8 mouse cellular contexts compared by ENCODE assay signal in the genomic region with DNA sequence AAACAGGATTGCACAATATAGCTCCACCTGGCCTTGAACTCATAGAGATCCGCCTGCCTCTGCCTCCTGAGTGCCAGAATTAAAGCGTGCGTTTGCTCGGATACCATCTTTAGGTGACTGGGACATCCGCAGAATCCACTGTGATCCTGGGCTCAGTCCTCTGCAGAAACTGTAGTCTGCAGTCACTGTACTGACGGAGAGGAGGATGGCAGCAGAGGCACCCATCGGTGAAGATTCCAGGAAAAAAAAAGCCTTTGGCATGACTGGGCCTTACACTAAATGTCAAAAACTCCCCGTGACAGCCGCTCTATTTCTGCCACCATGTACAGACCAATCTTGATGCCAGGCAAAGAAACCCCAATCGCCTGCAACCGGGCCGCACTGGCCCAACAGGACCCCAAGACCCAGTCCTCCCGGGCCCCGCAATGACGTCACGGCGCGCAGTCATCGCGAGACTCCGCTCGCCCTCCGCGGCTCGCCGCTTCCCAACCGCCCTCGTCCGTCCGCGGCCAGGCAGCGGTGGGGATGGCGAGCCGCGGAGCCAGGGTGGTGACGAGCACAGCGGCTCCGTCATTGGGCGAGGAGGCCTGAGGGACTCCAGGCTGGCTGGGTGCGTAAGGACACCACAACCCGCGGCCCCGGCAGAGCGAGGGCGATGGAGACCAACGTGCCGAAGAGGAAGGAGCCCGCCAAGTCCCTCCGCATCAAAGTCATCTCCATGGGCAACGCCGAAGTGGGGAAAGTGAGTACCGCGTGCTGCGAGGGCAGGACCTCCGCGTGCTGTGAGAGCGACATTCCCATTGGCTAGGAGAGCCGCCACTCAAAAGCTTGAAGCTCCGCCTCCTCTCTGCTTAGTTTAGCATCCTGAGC. TPM values are rescaled to one million over a fixed set of nuclear protein-coding genes. Genes with fewer than 3 reads are reported as not detected.
DNase-seq lines count a peak whose midpoint lies in the region; ATAC-seq and TF ChIP-seq lines count a peak whose summit lies in the region.

Gene Dnajc27 (plus strand): TSS at position 452 of the 870 bp plus-strand sequence.

- WGBS in forebrain, embryonic 16.5 days = 6% methylated on average over 59 of the region's 59 CpGs
- 5% methylated on average over 59 of the region's 59 CpGs for WGBS in lung, embryonic 14.5 days
- WGBS in olfactory bulb, adult 2 months = 5% methylated on average over 59 of the region's 59 CpGs
- 9% methylated on average over 59 of the region's 59 CpGs for WGBS in thymus, adult 2 months

- peak; percentile 78 for DNase-seq in G1E (ENCODE audit: low spot score)
- peak; percentile 95 to 97 for DNase-seq in cerebellum, adult 18-20 months
- DNase-seq in heart, postnatal 36 days = peak; percentile 97 to 98
- peak; percentile 96 for DNase-seq in layer of hippocampus, adult 2 months (ENCODE audit: low spot score in 2 of 2)
- peak; percentile 99 for DNase-seq in lung, embryonic 14.5 days
- peak; percentile 96 for DNase-seq in thymus, adult 2 months

- H3K36me3 ChIP-seq in G1E (replicated peaks) = peaks cover 27% of the 10 kb centered on the region
- H3K36me3 ChIP-seq in forebrain, embryonic 16.5 days (ENCODE audit: control insufficient read depth, insufficient read depth) = no peaks in the 10 kb centered on the region
- peaks cover 12% of the 10 kb centered on the region for H3K36me3 ChIP-seq in lung, embryonic 14.5 days (ENCODE audit: insufficient read depth)
- no peaks in the 10 kb centered on the region for H3K36me3 ChIP-seq in thymus, adult 2 months (ENCODE audit: control insufficient read depth, insufficient read depth, low read length)

- H3K4me3 ChIP-seq in G1E (ENCODE audit: low read depth, low read length) = peak within 1 kb of the TSS; percentile 83
- peak within 1 kb of the TSS; percentile 55 for H3K4me3 ChIP-seq in forebrain, embryonic 16.5 days (replicated peaks; ENCODE audit: low read length)
- H3K4me3 ChIP-seq in layer of hippocampus, adult 2 months = peak within 1 kb of the TSS; percentile 72
- H3K4me3 ChIP-seq in lung, embryonic 14.5 days (ENCODE audit: low read depth, low read length) = peak within 1 kb of the TSS; percentile 54
- peak within 1 kb of the TSS; percentile 75 for H3K4me3 ChIP-seq in olfactory bulb, adult 2 months (ENCODE audit: insufficient read depth, low read depth, low read length)
- peak within 1 kb of the TSS; percentile 71 for H3K4me3 ChIP-seq in thymus, adult 2 months (ENCODE audit: control insufficient read depth, insufficient read depth, low read length)

- peak within 1 kb of the TSS; percentile 49 for H3K4me2 ChIP-seq in forebrain, embryonic 16.5 days (ENCODE audit: low read length)
- peak within 1 kb of the TSS; percentile 72 for H3K4me2 ChIP-seq in lung, embryonic 14.5 days

- intact Hi-C loops in heart, postnatal 36 days (cut with DNase I) = loop anchor here (10.0 kb wide), 1 partner anchor 418 kb away; no protein-coding TSS in a partner anchor

- H3K4me1 ChIP-seq in G1E (ENCODE audit: insufficient read depth, low read depth, low read length) = peaks cover 22% of the 10 kb centered on the region
- peaks cover 12% of the 10 kb centered on the region for H3K4me1 ChIP-seq in forebrain, embryonic 16.5 days (replicated peaks; ENCODE audit: control insufficient read depth, insufficient read depth, low read length)
- no peaks in the 10 kb centered on the region; the same call in 1 of the 2 replicates for H3K4me1 ChIP-seq in lung, embryonic 14.5 days (ENCODE audit: insufficient read depth)
- H3K4me1 ChIP-seq in olfactory bulb, adult 2 months (ENCODE audit: control insufficient read depth, insufficient read depth, low read length) = peaks cover 7% of the 10 kb centered on the region; the same call in 1 of the 2 replicates
- H3K4me1 ChIP-seq in thymus, adult 2 months (replicated peaks; ENCODE audit: control insufficient read depth, insufficient read depth, low read length) = peaks cover 4% of the 10 kb centered on the region; the same call in 1 of the 2 replicates

- peak within 1 kb of the TSS; percentile 94 for H3K27ac ChIP-seq in forebrain, embryonic 16.5 days (ENCODE audit: low read length)
- H3K27ac ChIP-seq in layer of hippocampus, adult 2 months = peak within 1 kb of the TSS; percentile 99
- peak within 1 kb of the TSS; percentile 95 for H3K27ac ChIP-seq in lung, embryonic 14.5 days (ENCODE audit: low read depth)
- peak within 1 kb of the TSS; percentile 99 for H3K27ac ChIP-seq in olfactory bulb, adult 2 months (ENCODE audit: insufficient read depth, low read depth, low read length)
- peak within 1 kb of the TSS; percentile 40; the same call in 1 of the 2 replicates for H3K27ac ChIP-seq in thymus, adult 2 months (ENCODE audit: control insufficient read depth, insufficient read depth, low read length)

- TF ChIP-seq CTCF in G1E (IDR thresholded peaks at IDR 0.05; ENCODE audit: low read depth, low read length) = no peak
- TF ChIP-seq CTCF in layer of hippocampus, adult 2 months (conservative IDR thresholded peaks at IDR 0.05) = no peak
- no peak for TF ChIP-seq CTCF in lung, embryonic 14.5 days (IDR thresholded peaks at IDR 0.05; ENCODE audit: low read depth)
- TF ChIP-seq CTCF in olfactory bulb, adult 2 months (IDR thresholded peaks at IDR 0.05; ENCODE audit: insufficient read depth, low read depth, low read length) = no peak
- TF ChIP-seq CTCF in thymus, adult 2 months (IDR thresholded peaks at IDR 0.05; ENCODE audit: borderline replicate concordance, control insufficient read depth, extremely low read depth, insufficient read depth, low read length, poor library complexity) = no peak

- ATAC-seq in G1E (ENCODE audit: extremely low read depth, insufficient number of reproducible peaks, low FRiP score, poor library complexity, severe bottlenecking) = peak; percentile 97
- peak; percentile 95 for ATAC-seq in forebrain, embryonic 16.5 days
- ATAC-seq in lung, embryonic 14.5 days (ENCODE audit: insufficient read depth) = peak; percentile 97

- no peaks in the 10 kb centered on the region for H3K9me3 ChIP-seq in G1E (replicated peaks)
- no peaks in the 10 kb centered on the region for H3K9me3 ChIP-seq in forebrain, embryonic 16.5 days (ENCODE audit: control insufficient read depth, low read length)
- H3K9me3 ChIP-seq in lung, embryonic 14.5 days (ENCODE audit: low read depth, low read length) = no peaks in the 10 kb centered on the region

- peak; percentile 93 for TF ChIP-seq POLR2A in olfactory bulb, adult 2 months (IDR thresholded peaks at IDR 0.05; ENCODE audit: insufficient read depth, low read depth, low read length)
- peak; percentile 70 for TF ChIP-seq POLR2A in thymus, adult 2 months (IDR thresholded peaks at IDR 0.05; ENCODE audit: control insufficient read depth, extremely low read depth, insufficient read depth, low read length, poor library complexity)

- H3K27me3 ChIP-seq in G1E (ENCODE audit: insufficient read depth, low read length) = no peaks in the 10 kb centered on the region
- no peaks in the 10 kb centered on the region for H3K27me3 ChIP-seq in forebrain, embryonic 16.5 days (replicated peaks; ENCODE audit: control insufficient read depth, insufficient read depth, low read length)
- H3K27me3 ChIP-seq in lung, embryonic 14.5 days (ENCODE audit: insufficient read depth, low read length) = no peaks in the 10 kb centered on the region
- H3K27me3 ChIP-seq in thymus, adult 2 months (ENCODE audit: control insufficient read depth, insufficient read depth, low read length) = no peaks in the 10 kb centered on the region

- peak within 1 kb of the TSS; percentile 69 for H3K9ac ChIP-seq in forebrain, embryonic 16.5 days (replicated peaks; ENCODE audit: low read depth, low read length)
- H3K9ac ChIP-seq in lung, embryonic 14.5 days = peak within 1 kb of the TSS; percentile 66

RNA-seq across cellular contexts. Expression of gene Dnajc27, which starts in this region (rescaled TPM):
- total RNA-seq in G1E (2014; fragmentation: Nextera tagmentation) = 8.7 and 11.0 TPM in 2 replicates
- 5.3 and 6.6 TPM in 2 replicates for total RNA-seq in G1E (2017)
- 6.0 and 6.3 TPM in 2 replicates for polyA plus RNA-seq in G1E (2012)
- polyA plus RNA-seq in forebrain, embryonic 16.5 days (2015; fragmentation: Nextera tagmentation; extraction: Ambion mirVana) = 13.3 and 15.6 TPM in 2 replicates
- total RNA-seq in heart, postnatal 36 days (2021) = 1 to 10 TPM; 6.5 to 8.3 TPM
- 10 to 100 TPM; 80.0 to 82.8 TPM for total RNA-seq in layer of hippocampus, adult 2 months (2021)
- 8.0 and 8.7 TPM in 2 replicates for polyA plus RNA-seq in lung, embryonic 14.5 days (2014; fragmentation: Nextera tagmentation; extraction: Ambion mirVana)
- not detected in 2 replicates for polyA plus RNA-seq in olfactory bulb, adult 2 months (2012; ENCODE audit: insufficient read depth, insufficient read length, low replicate concordance, missing spikeins)
- 8.9 and 9.4 TPM in 2 replicates for polyA plus RNA-seq in thymus, adult 2 months (2012; rRNA removed)

Comparison
In these comparisons a context has a peak if more than half of its experiments do, and no peak if none do; other contexts are left out.
1. Peak in every context shown above with its lines: DNase-seq, ATAC-seq, H3K4me3 ChIP-seq and H3K27ac ChIP-seq.
2. RNA of gene Dnajc27 (total RNA-seq): 80.0 to 82.8 TPM in layer of hippocampus, adult 2 months; 5.3 to 11.0 TPM in G1E and 6.5 to 8.3 TPM in heart, postnatal 36 days; every median in the first group is over 4 times any median in the second.
3. H3K27ac ChIP-seq: peak in every context shown above with its lines; median percentile 99 in layer of hippocampus, adult 2 months; 99 in olfactory bulb, adult 2 months; 95 in lung, embryonic 14.5 days; 94 in forebrain, embryonic 16.5 days; 40 in thymus, adult 2 months.